Mouse (Mus musculus) kidney, embryonic 14.5 days (tissue): ENCODE results near the gene Slc45a1. TPM values are rescaled to one million over a fixed set of nuclear protein-coding genes. Genes with fewer than 3 reads are reported as not detected.

ENCODE experiments used
- ATAC-seq: fragments of 200-750 bp; cut with Nextera tagmentation; 2 replicates; pipeline ENCODE4 v1.8.0; 2017; ENCODE audit warnings: moderate number of reproducible peaks, mild to moderate bottlenecking, moderate TSS enrichment, moderate library complexity; ENCODE audit not compliant: low FRiP score, low TSS enrichment
- H3K27ac ChIP-seq: fragments of 300-500 bp; sonication (generic); 2 replicates; pipeline ENCODE4 v1.5.1; 2014; ENCODE audit warnings: low read depth, mild to moderate bottlenecking, low read length, moderate library complexity, mixed read lengths
- H3K27me3 ChIP-seq: fragments of 300-500 bp; sonication (generic); 2 replicates; pipeline ENCODE4 v1.6.1; 2014; ENCODE audit warnings: mild to moderate bottlenecking, low read length; ENCODE audit not compliant: control insufficient read depth, insufficient read depth
- H3K36me3 ChIP-seq: fragments of 300-500 bp; sonication (generic); 2 replicates; pipeline ENCODE4 v1.6.1; 2014; ENCODE audit warnings: low read length, mixed read lengths; ENCODE audit not compliant: control insufficient read depth, insufficient read depth
- H3K4me1 ChIP-seq: fragments of 300-500 bp; sonication (generic); 2 replicates; pipeline ENCODE4 v1.6.1; 2014; ENCODE audit warnings: low read length, mixed read lengths; ENCODE audit not compliant: control insufficient read depth, insufficient read depth
- H3K4me2 ChIP-seq: fragments of 300-500 bp; sonication (generic); replicated peaks from 2 replicates; pipeline ENCODE4 v1.6.1; 2014; ENCODE audit warnings: low read depth, mild to moderate bottlenecking, low read length
- H3K4me3 ChIP-seq: fragments of 300-500 bp; sonication (generic); 2 replicates; pipeline ENCODE4 v1.5.1; 2014; ENCODE audit warnings: mild to moderate bottlenecking, low read length
- H3K9ac ChIP-seq: fragments of 300-500 bp; sonication (generic); 2 replicates; pipeline ENCODE4 v1.6.1; 2014; ENCODE audit warnings: low read depth, mild to moderate bottlenecking, low read length, moderate library complexity
- H3K9me3 ChIP-seq: fragments of 300-500 bp; sonication (generic); 2 replicates; pipeline ENCODE4 v1.6.1; 2016; ENCODE audit warnings: low read length; ENCODE audit not compliant: control insufficient read depth
- WGBS: fragments of 180-500 bp; shearing (Covaris S2); extraction: QIAGEN DNeasy Blood & Tissue Kit; methylation state at CpG from one replicate; pipeline ENCODE4 v1.1.7; 2014; 5-methylcytosine and 5-hydroxymethylcytosine counted together
- polyA plus RNA-seq: library from polyadenylated mRNA; unstranded; fragments of >200 nt; fragmentation: Nextera tagmentation; extraction: Ambion mirVana; gene quantifications from 2 replicates; pipeline ENCODE4 v1.2.1, GENCODE M21; 2014

Gene Slc45a1
- polyA plus RNA-seq, 1 experiment from 2014 or later = not detected

DNA sequence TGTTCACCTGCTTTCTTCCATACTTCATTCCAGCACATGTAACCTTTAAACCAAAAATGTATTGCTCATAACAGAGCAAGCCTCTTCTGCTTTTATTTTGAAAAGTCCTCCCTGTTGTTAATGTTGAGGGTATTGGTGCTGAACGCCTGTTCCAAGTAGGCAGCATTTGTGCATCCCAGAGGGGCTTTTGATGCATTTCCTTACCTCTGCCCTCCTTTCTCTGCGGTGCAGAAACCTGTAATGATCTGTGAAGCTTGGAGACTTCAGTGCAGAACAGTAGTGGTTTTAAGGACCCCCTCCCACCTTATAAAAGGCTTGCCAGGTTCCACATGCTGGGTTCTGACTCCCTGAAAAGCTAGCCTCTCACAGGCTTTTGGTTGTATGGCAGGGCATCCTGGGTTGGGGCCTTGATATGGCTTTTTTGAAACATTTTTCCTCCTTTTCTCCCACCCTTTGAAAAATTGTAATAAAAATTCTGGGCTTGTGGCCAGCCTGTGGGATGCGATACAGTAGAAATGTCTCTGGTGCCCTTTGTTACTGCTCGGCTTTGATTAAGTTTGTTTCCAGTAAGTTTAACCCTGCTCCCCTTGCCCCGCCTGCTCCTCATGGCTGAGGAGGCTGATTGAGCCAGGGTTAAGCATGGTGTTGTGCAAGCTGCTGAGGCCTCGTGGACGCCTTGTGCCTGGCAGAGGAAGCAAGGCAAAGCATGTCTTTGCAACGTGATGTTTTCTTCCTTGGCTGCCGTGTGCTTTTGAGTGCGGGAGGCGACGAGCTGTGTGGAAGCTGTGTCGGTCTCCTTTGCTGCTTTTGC lies 68.8 kb downstream of the Slc45a1 start:
- WGBS = 9% methylated on average over 13 of the region's 13 CpGs
- Histone ChIP-seq H3K4me3 (no peak overlapping the region), H3K9me3 (no peaks in the 10 kb centered on the region), H3K4me1 (peaks cover 59% of the 10 kb centered on the region), H3K36me3 (no peaks in the 10 kb centered on the region), H3K4me2 (peak overlapping the region; percentile 21), H3K27me3 (no peaks in the 10 kb centered on the region), H3K9ac (peak overlapping the region; percentile 44; the same call in 1 of the 2 replicates), H3K27ac (peak overlapping the region; percentile 93)
- ATAC-seq = peak; percentile 82

DNA sequence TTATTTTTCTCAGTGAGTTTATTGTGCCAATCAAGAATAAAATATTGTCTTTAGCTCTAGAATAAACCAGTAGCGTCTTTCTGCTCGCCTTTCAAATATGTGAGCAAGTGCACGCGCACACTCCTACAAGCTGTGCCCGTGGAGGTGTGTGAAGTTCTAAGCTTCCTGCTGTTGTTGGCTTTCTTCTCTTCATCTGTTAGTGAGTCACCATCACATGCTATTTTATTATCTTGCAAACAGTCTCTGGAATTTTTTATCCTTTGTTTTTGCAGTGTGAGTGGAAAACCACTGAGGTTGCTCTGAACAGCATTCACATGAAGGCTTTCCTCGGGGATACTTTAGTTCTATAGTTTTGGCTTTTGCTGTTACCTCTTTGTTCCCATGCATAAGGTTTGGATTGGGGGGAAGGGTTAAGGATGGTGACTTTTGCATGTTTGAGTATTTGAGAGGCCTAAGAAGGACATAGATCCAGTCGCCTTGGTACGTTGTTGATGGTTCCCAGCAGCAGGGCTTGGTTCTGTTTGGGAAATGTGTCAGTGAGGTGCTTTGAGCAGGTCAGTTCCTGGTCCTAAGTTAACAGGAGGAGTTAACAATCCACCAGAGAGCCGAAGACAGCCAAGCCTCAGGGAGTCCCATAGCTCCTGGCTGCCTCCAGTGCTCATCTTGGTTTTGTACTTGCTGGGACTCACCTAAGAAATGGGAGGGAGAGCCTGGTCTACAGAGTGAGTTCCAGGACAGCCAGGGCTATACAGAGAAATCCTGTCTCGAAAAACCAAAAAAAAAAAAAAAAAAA lies 69.8 kb downstream of the Slc45a1 start:
- Histone ChIP-seq H3K27me3 (no peaks in the 10 kb centered on the region), H3K4me3 (no peak overlapping the region), H3K27ac (peak overlapping the region; percentile 93; the same call in 1 of the 2 replicates), H3K9me3 (no peaks in the 10 kb centered on the region), H3K36me3 (no peaks in the 10 kb centered on the region), H3K4me1 (peaks cover 51% of the 10 kb centered on the region), H3K4me2 (no peak overlapping the region), H3K9ac (no peak overlapping the region)
- 52% methylated on average over 10 of the region's 10 CpGs for WGBS
- ATAC-seq = no peak

Other genes with a start within 250 kb of the Slc45a1 start
- 22.0 and 34.3 TPM in 2 replicates for gene Errfi1, start 201.7 kb upstream of the Slc45a1 start, polyA plus RNA-seq